Mouse (Mus musculus) erythroid progenitor cell, adult 5-6 weeks (primary cell): Measurements from ENCODE around the gene Spock1. TPM values are rescaled to one million over a fixed set of nuclear protein-coding genes. Genes with fewer than 3 reads are reported as not detected.

ENCODE experiments used
- ATAC-seq: replicated peaks from 2 replicates; pipeline ENCODE4 v1.8.0; 2016; ENCODE audit warnings: moderate number of reproducible peaks, mild to moderate bottlenecking, moderate TSS enrichment, inconsistent platforms; ENCODE audit not compliant: poor library complexity, low FRiP score, severe bottlenecking
- total RNA-seq, 2 experiments: library from RNA; stranded (forward) in 1 of 2; stranded (reverse) in 1 of 2; fragments of 150-400 nt in 1 of 2; fragments of 186-747, 209-891 nt in 1 of 2; gene quantifications; 2 replicates each; pipeline versions ENCODE4 v1.2.3 to v1.2.4; 2015 to 2017; ENCODE audit warnings: low replicate concordance in 2 of 2

Gene Spock1
- total RNA-seq, 2 experiments from 2014 or later: not detected

GRCm38 (mm10) chr13:57673399-57673798 lies 234.7 kb downstream of the Spock1 start:
- ATAC-seq: no peak

- no peak for ATAC-seq
These were observed 235.4 kb downstream of the Spock1 start for GRCm38 (mm10) chr13:57672762-57673161.

- ATAC-seq: no peak
These were observed 236.2 kb downstream of the Spock1 start for GRCm38 (mm10) chr13:57671919-57672318.

GRCm38 (mm10) chr13:57671322-57671721 lies 236.8 kb downstream of the Spock1 start:
- no peak for ATAC-seq

GRCm38 (mm10) chr13:57667621-57668020 lies 240.5 kb downstream of the Spock1 start:
- ATAC-seq: no peak

GRCm38 (mm10) chr13:57666173-57666842 lies 241.8 kb downstream of the Spock1 start:
- ATAC-seq: no peak

GRCm38 (mm10) chr13:57662554-57662953 lies 245.6 kb downstream of the Spock1 start:
- no peak for ATAC-seq

GRCm38 (mm10) chr13:57660523-57660922 lies 247.6 kb downstream of the Spock1 start:
- ATAC-seq: no peak

- no peak for ATAC-seq
These were observed 248.3 kb downstream of the Spock1 start for GRCm38 (mm10) chr13:57659872-57660271.

- no peak for ATAC-seq
These were observed 251.5 kb downstream of the Spock1 start for GRCm38 (mm10) chr13:57656606-57657005.

- no peak for ATAC-seq
These were observed 253.8 kb downstream of the Spock1 start for GRCm38 (mm10) chr13:57654362-57654761.

GRCm38 (mm10) chr13:57651236-57651635 lies 256.9 kb downstream of the Spock1 start:
- ATAC-seq: no peak

- ATAC-seq: no peak
These were observed 259.3 kb downstream of the Spock1 start for GRCm38 (mm10) chr13:57648784-57649183.

- no peak for ATAC-seq
These were observed 260.7 kb downstream of the Spock1 start for GRCm38 (mm10) chr13:57647456-57647855.

- ATAC-seq: no peak
These were observed 265.1 kb downstream of the Spock1 start for GRCm38 (mm10) chr13:57643036-57643435.

- no peak for ATAC-seq
These were observed 266.5 kb downstream of the Spock1 start for GRCm38 (mm10) chr13:57641649-57642048.

- no peak for ATAC-seq
These were observed 267.2 kb downstream of the Spock1 start for GRCm38 (mm10) chr13:57640968-57641367.

GRCm38 (mm10) chr13:57638820-57639219 lies 269.3 kb downstream of the Spock1 start:
- ATAC-seq: no peak

GRCm38 (mm10) chr13:57637606-57638132 lies 270.5 kb downstream of the Spock1 start:
- ATAC-seq: no peak

- no peak for ATAC-seq
These were observed 271.0 kb downstream of the Spock1 start for GRCm38 (mm10) chr13:57637080-57637572.

GRCm38 (mm10) chr13:57636196-57637015 lies 271.7 kb downstream of the Spock1 start:
- no peak for ATAC-seq
